Mouse (Mus musculus): ENCODE measurements around the gene Cemip. TPM values are rescaled to one million over a fixed set of nuclear protein-coding genes. Genes with fewer than 3 reads are reported as not detected.

The Cemip gene
- total and polyA plus RNA-seq, 2 experiments: not detected

- WGBS: 78% methylated on average over 5 of the region's 5 CpGs
- TF ChIP-seq CTCF (IDR thresholded peaks at IDR 0.05; ENCODE audit: low read depth, low read length) (no peak), POLR2A (IDR thresholded peaks at IDR 0.05; ENCODE audit: extremely low read depth, insufficient read depth, low read length) (no peak)
- Histone ChIP-seq H3K27me3 (ENCODE audit: control insufficient read depth, insufficient read depth, low read length) (no peaks in the 10 kb centered on the region), H3K27ac (replicated peaks; ENCODE audit: insufficient read depth, low read depth, low read length) (no peak overlapping the region), H3K4me1 (ENCODE audit: control insufficient read depth, insufficient read depth, low read length) (no peaks in the 10 kb centered on the region), H3K4me3 (ENCODE audit: insufficient read depth, low read depth, low read length) (no peak overlapping the region), H3K9ac (ENCODE audit: low read depth, low read length) (no peak overlapping the region), H3K79me2 (ENCODE audit: control insufficient read depth, insufficient read depth, low read length) (no peaks in the 10 kb centered on the region), H3K36me3 (ENCODE audit: control insufficient read depth, insufficient read depth, low read length) (no peaks in the 10 kb centered on the region)
- no peak for DNase-seq (ENCODE audit: extremely low read depth, low read depth, low spot score)
Measured at GRCm38 (mm10) chr7:83966047-83966818, 120.1 kb downstream of the Cemip start.

- Histone ChIP-seq H3K4me3 (ENCODE audit: insufficient read depth, low read depth, low read length) (no peak overlapping the region), H3K4me1 (ENCODE audit: control insufficient read depth, insufficient read depth, low read length) (no peaks in the 10 kb centered on the region), H3K36me3 (ENCODE audit: control insufficient read depth, insufficient read depth, low read length) (no peaks in the 10 kb centered on the region), H3K79me2 (ENCODE audit: control insufficient read depth, insufficient read depth, low read length) (no peaks in the 10 kb centered on the region), H3K27ac (replicated peaks; ENCODE audit: insufficient read depth, low read depth, low read length) (no peak overlapping the region), H3K27me3 (ENCODE audit: control insufficient read depth, insufficient read depth, low read length) (no peaks in the 10 kb centered on the region), H3K9ac (ENCODE audit: low read depth, low read length) (no peak overlapping the region)
- TF ChIP-seq CTCF (IDR thresholded peaks at IDR 0.05; ENCODE audit: low read depth, low read length): no peak
- no peak for TF ChIP-seq POLR2A (IDR thresholded peaks at IDR 0.05; ENCODE audit: extremely low read depth, insufficient read depth, low read length)
- DNase-seq (ENCODE audit: extremely low read depth, low read depth, low spot score): peak; percentile 7
Measured at GRCm38 (mm10) chr7:83965181-83965580, 121.1 kb downstream of the Cemip start.

GRCm38 (mm10) chr7:83952511-83952910 is 133.8 kb downstream of the Cemip start:
- Histone ChIP-seq H3K36me3 (ENCODE audit: control insufficient read depth, insufficient read depth, low read length) (no peaks in the 10 kb centered on the region), H3K27me3 (ENCODE audit: control insufficient read depth, insufficient read depth, low read length) (no peaks in the 10 kb centered on the region), H3K4me3 (ENCODE audit: insufficient read depth, low read depth, low read length) (no peak overlapping the region), H3K79me2 (ENCODE audit: control insufficient read depth, insufficient read depth, low read length) (no peaks in the 10 kb centered on the region), H3K4me1 (ENCODE audit: control insufficient read depth, insufficient read depth, low read length) (no peaks in the 10 kb centered on the region), H3K27ac (replicated peaks; ENCODE audit: insufficient read depth, low read depth, low read length) (no peak overlapping the region), H3K9ac (ENCODE audit: low read depth, low read length) (no peak overlapping the region)
- no peak for DNase-seq (ENCODE audit: extremely low read depth, low read depth, low spot score)
- WGBS: 81% methylated on average over 9 of the region's 9 CpGs
- TF ChIP-seq CTCF (IDR thresholded peaks at IDR 0.05; ENCODE audit: low read depth, low read length): no peak
- no peak for TF ChIP-seq POLR2A (IDR thresholded peaks at IDR 0.05; ENCODE audit: extremely low read depth, insufficient read depth, low read length)

GRCm38 (mm10) chr7:83951327-83951726 is 135.0 kb downstream of the Cemip start:
- Histone ChIP-seq H3K4me3 (ENCODE audit: insufficient read depth, low read depth, low read length) (no peak overlapping the region), H3K36me3 (ENCODE audit: control insufficient read depth, insufficient read depth, low read length) (no peaks in the 10 kb centered on the region), H3K79me2 (ENCODE audit: control insufficient read depth, insufficient read depth, low read length) (no peaks in the 10 kb centered on the region), H3K27me3 (ENCODE audit: control insufficient read depth, insufficient read depth, low read length) (no peaks in the 10 kb centered on the region), H3K27ac (replicated peaks; ENCODE audit: insufficient read depth, low read depth, low read length) (no peak overlapping the region), H3K9ac (ENCODE audit: low read depth, low read length) (no peak overlapping the region), H3K4me1 (ENCODE audit: control insufficient read depth, insufficient read depth, low read length) (no peaks in the 10 kb centered on the region)
- 88% methylated on average over 14 of the region's 14 CpGs for WGBS
- no peak for TF ChIP-seq CTCF (IDR thresholded peaks at IDR 0.05; ENCODE audit: low read depth, low read length)
- TF ChIP-seq POLR2A (IDR thresholded peaks at IDR 0.05; ENCODE audit: extremely low read depth, insufficient read depth, low read length): no peak
- no peak for DNase-seq (ENCODE audit: extremely low read depth, low read depth, low spot score)

- H3K27me3 ChIP-seq (ENCODE audit: control insufficient read depth, insufficient read depth, low read length): no peaks in the 10 kb centered on the region
- H3K27ac ChIP-seq (replicated peaks; ENCODE audit: insufficient read depth, low read depth, low read length): no peak overlapping the region
- H3K4me3 ChIP-seq (ENCODE audit: insufficient read depth, low read depth, low read length): no peak overlapping the region
- 87% methylated on average over 6 of the region's 6 CpGs for WGBS
- no peak for DNase-seq (ENCODE audit: extremely low read depth, low read depth, low spot score)
- TF ChIP-seq CTCF (IDR thresholded peaks at IDR 0.05; ENCODE audit: low read depth, low read length): no peak
- no peaks in the 10 kb centered on the region for H3K36me3 ChIP-seq (ENCODE audit: control insufficient read depth, insufficient read depth, low read length)
- no peaks in the 10 kb centered on the region for H3K79me2 ChIP-seq (ENCODE audit: control insufficient read depth, insufficient read depth, low read length)
- no peak overlapping the region for H3K9ac ChIP-seq (ENCODE audit: low read depth, low read length)
- H3K4me1 ChIP-seq (ENCODE audit: control insufficient read depth, insufficient read depth, low read length): no peaks in the 10 kb centered on the region
Measured at GRCm38 (mm10) chr7:83949662-83950061, 136.6 kb downstream of the Cemip start.

- H3K27ac ChIP-seq (replicated peaks; ENCODE audit: insufficient read depth, low read depth, low read length): no peak overlapping the region
- H3K79me2 ChIP-seq (ENCODE audit: control insufficient read depth, insufficient read depth, low read length): no peaks in the 10 kb centered on the region
- no peaks in the 10 kb centered on the region for H3K36me3 ChIP-seq (ENCODE audit: control insufficient read depth, insufficient read depth, low read length)
- H3K4me1 ChIP-seq (ENCODE audit: control insufficient read depth, insufficient read depth, low read length): no peaks in the 10 kb centered on the region
- WGBS: 77% methylated on average over 7 of the region's 7 CpGs
- H3K4me3 ChIP-seq (ENCODE audit: insufficient read depth, low read depth, low read length): no peak overlapping the region
- no peak for DNase-seq (ENCODE audit: extremely low read depth, low read depth, low spot score)
- TF ChIP-seq CTCF (IDR thresholded peaks at IDR 0.05; ENCODE audit: low read depth, low read length) (no peak), POLR2A (IDR thresholded peaks at IDR 0.05; ENCODE audit: extremely low read depth, insufficient read depth, low read length) (no peak)
- H3K9ac ChIP-seq (ENCODE audit: low read depth, low read length): no peak overlapping the region
- H3K27me3 ChIP-seq (ENCODE audit: control insufficient read depth, insufficient read depth, low read length): no peaks in the 10 kb centered on the region
Measured at GRCm38 (mm10) chr7:83948743-83949142, 137.6 kb downstream of the Cemip start.

Measured in liver, adult 2 months (tissue).